22 mouse cellular contexts compared by ENCODE assay signal in genomic region chr14:108935777-108936176, GRCm38 (mm10). TPM values are rescaled to one million over a fixed set of nuclear protein-coding genes. Genes with fewer than 3 reads are reported as not detected.
DNase-seq lines count a peak whose midpoint lies in the region; ATAC-seq and TF ChIP-seq lines count a peak whose summit lies in the region.
"Had no signal": no experiment of that assay in that cellular context is flagged by ENCODE, and none has a peak within 500 bp of the region (broad histone marks: within the 10 kb centered on the region; RNA-seq: fewer than 3 reads in every experiment).

No protein-coding gene starts in this region.

- no peaks in the 10 kb centered on the region for H3K27me3 ChIP-seq in heart, adult 2 months (ENCODE audit: control insufficient read depth, insufficient read depth, low read length)
- H3K27me3 ChIP-seq in lung, embryonic 14.5 days (ENCODE audit: insufficient read depth, low read length) = no peaks in the 10 kb centered on the region
- H3K27me3 ChIP-seq in lung, postnatal 0 days (replicated peaks; ENCODE audit: insufficient read depth, low read length) = no peaks in the 10 kb centered on the region
- H3K27me3 ChIP-seq: embryonic facial prominence, embryonic 12.5 days; hindbrain, embryonic 12.5 days; kidney, embryonic 15.5 days; midbrain, embryonic 12.5 days; neural tube, embryonic 12.5 days; Patski had no signal

- no peaks in the 10 kb centered on the region for H3K9me3 ChIP-seq in lung, embryonic 14.5 days (ENCODE audit: low read depth, low read length)
- no peaks in the 10 kb centered on the region for H3K9me3 ChIP-seq in lung, postnatal 0 days (ENCODE audit: low read length)
- H3K9me3 ChIP-seq: embryonic facial prominence, embryonic 12.5 days; heart, embryonic 10.5 days; hindbrain, embryonic 12.5 days; kidney, embryonic 15.5 days; midbrain, embryonic 12.5 days; neural tube, embryonic 12.5 days had no signal

- peak; percentile 8 to 10 for DNase-seq in cerebellum, adult 18-20 months
- DNase-seq in heart, adult 2 months = no peak
- DNase-seq in heart, postnatal 36 days = no peak
- peak; percentile 6 for DNase-seq in lung, embryonic 14.5 days
- no peak for DNase-seq in lung, postnatal 0 days (ENCODE audit: low spot score)
- no peak for DNase-seq in urinary bladder, postnatal 25 days (ENCODE audit: low spot score)
- DNase-seq: adrenal gland, postnatal 36 days; heart, postnatal 10 days; kidney, adult 11 months; liver, postnatal 0 days; lung, postnatal 14 days; right cerebral cortex, postnatal 14 days had no signal

- WGBS in heart, adult 2 months = 48% methylated on average over 1 of the region's 1 CpGs
- 65% methylated on average over 1 of the region's 1 CpGs for WGBS in lung, embryonic 14.5 days
- 42% methylated on average over 1 of the region's 1 CpGs for WGBS in lung, postnatal 0 days

- intact Hi-C loops in heart, adult 2 months (cut with DNase I) = no loop called here
- intact Hi-C loops in heart, postnatal 36 days (cut with DNase I) = no loop called here

- no peaks in the 10 kb centered on the region for H3K4me1 ChIP-seq in heart, adult 2 months (ENCODE audit: control insufficient read depth, insufficient read depth, low read length)
- no peaks in the 10 kb centered on the region for H3K4me1 ChIP-seq in lung, embryonic 14.5 days (ENCODE audit: insufficient read depth)
- no peaks in the 10 kb centered on the region for H3K4me1 ChIP-seq in lung, postnatal 0 days (ENCODE audit: insufficient read depth, low read depth, low read length)
- H3K4me1 ChIP-seq: embryonic facial prominence, embryonic 12.5 days; heart, embryonic 10.5 days; hindbrain, embryonic 12.5 days; kidney, embryonic 15.5 days; midbrain, embryonic 12.5 days; neural tube, embryonic 12.5 days had no signal

- H3K9ac ChIP-seq in heart, adult 2 months (ENCODE audit: low read depth, low read length) = no peak overlapping the region
- no peak overlapping the region for H3K9ac ChIP-seq in lung, embryonic 14.5 days
- no peak overlapping the region for H3K9ac ChIP-seq in lung, postnatal 0 days (replicated peaks; ENCODE audit: low read depth)
- H3K9ac ChIP-seq: embryonic facial prominence, embryonic 12.5 days; hindbrain, embryonic 12.5 days; kidney, embryonic 15.5 days; liver, postnatal 0 days; midbrain, embryonic 12.5 days; neural tube, embryonic 12.5 days had no signal

- H3K27ac ChIP-seq in heart, adult 2 months = no peak overlapping the region
- H3K27ac ChIP-seq in lung, embryonic 14.5 days (ENCODE audit: low read depth) = no peak overlapping the region
- H3K27ac ChIP-seq in lung, postnatal 0 days (ENCODE audit: low read length) = no peak overlapping the region
- H3K27ac ChIP-seq: embryonic facial prominence, embryonic 12.5 days; heart, embryonic 10.5 days; hindbrain, embryonic 12.5 days; kidney, embryonic 15.5 days; midbrain, embryonic 12.5 days; neural tube, embryonic 12.5 days had no signal

- H3K4me3 ChIP-seq in heart, adult 2 months = no peak overlapping the region
- H3K4me3 ChIP-seq in lung, embryonic 14.5 days (ENCODE audit: low read depth, low read length) = no peak overlapping the region
- no peak overlapping the region for H3K4me3 ChIP-seq in lung, postnatal 0 days (ENCODE audit: low read depth, low read length)
- H3K4me3 ChIP-seq: embryonic facial prominence, embryonic 12.5 days; heart, embryonic 10.5 days; hindbrain, embryonic 12.5 days; kidney, embryonic 15.5 days; midbrain, embryonic 12.5 days; neural tube, embryonic 12.5 days had no signal

- TF ChIP-seq EP300 in heart, adult 2 months (IDR thresholded peaks at IDR 0.05; ENCODE audit: insufficient read depth, low read depth, low read length) = no peak
- no peak for TF ChIP-seq EP300 in lung, postnatal 0 days (IDR thresholded peaks at IDR 0.05)

- H3K79me2 ChIP-seq in heart, adult 2 months (replicated peaks; ENCODE audit: control insufficient read depth, insufficient read depth, low read length) = no peaks in the 10 kb centered on the region

- ATAC-seq in cerebellum, adult (ENCODE audit: insufficient number of reproducible peaks, low FRiP score, low TSS enrichment) = no peak
- no peak for ATAC-seq in lung, embryonic 14.5 days (ENCODE audit: insufficient read depth)
- ATAC-seq in lung, postnatal 0 days = no peak
- ATAC-seq: liver, postnatal 0 days; Patski had no signal

- H3K36me3 ChIP-seq in heart, adult 2 months (ENCODE audit: control insufficient read depth, insufficient read depth, low read length) = no peaks in the 10 kb centered on the region
- no peaks in the 10 kb centered on the region for H3K36me3 ChIP-seq in lung, embryonic 14.5 days (ENCODE audit: insufficient read depth)
- H3K36me3 ChIP-seq in lung, postnatal 0 days (ENCODE audit: insufficient read depth, low read length) = no peaks in the 10 kb centered on the region
- H3K36me3 ChIP-seq: embryonic facial prominence, embryonic 12.5 days; heart, embryonic 10.5 days; hindbrain, embryonic 12.5 days; kidney, embryonic 15.5 days; midbrain, embryonic 12.5 days; neural tube, embryonic 12.5 days had no signal

- TF ChIP-seq CTCF in heart, adult 2 months (IDR thresholded peaks at IDR 0.05) = peak; percentile 43
- peak; percentile 19 for TF ChIP-seq CTCF in lung, embryonic 14.5 days (IDR thresholded peaks at IDR 0.05; ENCODE audit: low read depth)
- no peak for TF ChIP-seq CTCF in lung, postnatal 0 days (IDR thresholded peaks at IDR 0.05)

- TF ChIP-seq POLR2A in heart, adult 2 months (IDR thresholded peaks at IDR 0.05; ENCODE audit: insufficient read depth, low read depth, low read length) = no peak

- H3K4me2 ChIP-seq in lung, embryonic 14.5 days = no peak overlapping the region
- H3K4me2 ChIP-seq in lung, postnatal 0 days (replicated peaks; ENCODE audit: low read depth, low read length) = no peak overlapping the region
- H3K4me2 ChIP-seq: embryonic facial prominence, embryonic 12.5 days; hindbrain, embryonic 12.5 days; kidney, embryonic 15.5 days; midbrain, embryonic 12.5 days; neural tube, embryonic 12.5 days had no signal

RNA-seq across cellular contexts. Expression of gene Slitrk1, which starts 21.8 kb away (rescaled TPM):
- total RNA-seq in heart, adult 2 months (2021) = not detected
- not detected in 2 replicates for polyA plus RNA-seq in heart, adult 2 months (2012; rRNA removed)
- total RNA-seq in heart, postnatal 36 days (2021) = not detected
- 0.09 and 0.12 TPM in 2 replicates for polyA plus RNA-seq in lung, embryonic 14.5 days (2014; fragmentation: Nextera tagmentation; extraction: Ambion mirVana)
- 0.04 TPM in 1 of 2 replicates, not detected in the other for polyA plus RNA-seq in lung, postnatal 0 days (2015; fragmentation: Nextera tagmentation; extraction: Ambion mirVana)
- total RNA-seq: heart, postnatal 10 days; liver, adult 2 months; megakaryocyte progenitor cell, adult 5-6 weeks had no signal
- polyA plus RNA-seq: liver, adult 2 months; liver, postnatal 0 days; Patski had no signal

Comparison
In these comparisons a context has a peak if more than half of its experiments do, and no peak if none do; other contexts are left out.
1. DNase-seq: peak in cerebellum, adult 18-20 months (2 of 2) and lung, embryonic 14.5 days (single experiment); none in heart, adult 2 months (0 of 2), heart, postnatal 36 days (0 of 2), lung, postnatal 0 days (single experiment) and urinary bladder, postnatal 25 days (single experiment).